Mouse (Mus musculus): Measurements from ENCODE around the gene 4933402J07Rik. TPM values are rescaled to one million over a fixed set of nuclear protein-coding genes. Genes with fewer than 3 reads are reported as not detected.

Gene 4933402J07Rik
- polyA plus RNA-seq, 1 experiment from 2014 or later = not detected

GRCm38 (mm10) chr8:87536615-87537329, 26.9 kb upstream of the 4933402J07Rik start:
- DNase-seq (ENCODE audit: low spot score) = peak; percentile 79
- WGBS = 10% methylated on average over 23 of the region's 23 CpGs
- peak; percentile 72 for ATAC-seq (replicated peaks; ENCODE audit: low FRiP score, low read depth)
- peak; percentile 87 for TF ChIP-seq CTCF (IDR thresholded peaks at IDR 0.05; ENCODE audit: low read depth)
- Histone ChIP-seq H3K9ac (ENCODE audit: low read depth, low read length) (no peak overlapping the region), H3K4me2 (ENCODE audit: low read length) (peak overlapping the region; percentile 1; the same call in 1 of the 2 replicates), H3K4me3 (replicated peaks; ENCODE audit: low read depth, low read length) (no peak overlapping the region), H3K9me3 (replicated peaks; ENCODE audit: low read length) (no peaks in the 10 kb centered on the region), H3K27me3 (ENCODE audit: insufficient read depth, low read length) (no peaks in the 10 kb centered on the region), H3K4me1 (replicated peaks; ENCODE audit: insufficient read depth, low read length) (no peaks in the 10 kb centered on the region), H3K27ac (no peak overlapping the region), H3K36me3 (ENCODE audit: insufficient read depth, low read length) (no peaks in the 10 kb centered on the region)

- Histone ChIP-seq H3K4me1 (replicated peaks; ENCODE audit: insufficient read depth, low read length) (no peaks in the 10 kb centered on the region), H3K27me3 (ENCODE audit: insufficient read depth, low read length) (no peaks in the 10 kb centered on the region), H3K9ac (ENCODE audit: low read depth, low read length) (no peak overlapping the region), H3K27ac (no peak overlapping the region), H3K9me3 (replicated peaks; ENCODE audit: low read length) (no peaks in the 10 kb centered on the region), H3K36me3 (ENCODE audit: insufficient read depth, low read length) (no peaks in the 10 kb centered on the region), H3K4me2 (ENCODE audit: low read length) (no peak overlapping the region), H3K4me3 (replicated peaks; ENCODE audit: low read depth, low read length) (no peak overlapping the region)
- DNase-seq (ENCODE audit: low spot score) (no peak), ATAC-seq (replicated peaks; ENCODE audit: low FRiP score, low read depth) (no peak)
- WGBS = 33% methylated on average over 15 of the region's 15 CpGs
- TF ChIP-seq CTCF (IDR thresholded peaks at IDR 0.05; ENCODE audit: low read depth) = no peak
These were observed 23.7 kb upstream of the 4933402J07Rik start for GRCm38 (mm10) chr8:87539829-87540394.

DNA sequence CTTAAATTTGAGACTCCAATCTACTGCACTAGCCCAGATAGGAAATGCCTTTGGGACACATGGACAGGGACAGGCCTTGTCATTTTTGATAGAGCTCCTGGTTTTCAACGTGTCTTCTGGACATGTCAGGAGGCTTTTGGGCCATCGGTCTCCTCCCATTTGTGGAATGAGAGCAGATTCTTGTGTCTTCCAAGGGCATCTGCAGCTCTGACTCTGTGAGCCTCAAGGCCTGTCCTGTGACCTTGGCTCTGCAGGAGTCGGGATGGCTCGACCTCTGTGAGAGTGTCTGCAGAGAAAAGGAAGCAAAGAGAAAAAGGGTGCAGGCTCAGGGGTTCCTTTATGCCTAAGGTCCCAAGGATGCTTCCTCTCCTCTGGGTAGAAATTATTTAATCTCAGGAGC, 13.8 kb upstream of the 4933402J07Rik start:
- no peak for TF ChIP-seq CTCF (IDR thresholded peaks at IDR 0.05; ENCODE audit: low read depth)

DNA sequence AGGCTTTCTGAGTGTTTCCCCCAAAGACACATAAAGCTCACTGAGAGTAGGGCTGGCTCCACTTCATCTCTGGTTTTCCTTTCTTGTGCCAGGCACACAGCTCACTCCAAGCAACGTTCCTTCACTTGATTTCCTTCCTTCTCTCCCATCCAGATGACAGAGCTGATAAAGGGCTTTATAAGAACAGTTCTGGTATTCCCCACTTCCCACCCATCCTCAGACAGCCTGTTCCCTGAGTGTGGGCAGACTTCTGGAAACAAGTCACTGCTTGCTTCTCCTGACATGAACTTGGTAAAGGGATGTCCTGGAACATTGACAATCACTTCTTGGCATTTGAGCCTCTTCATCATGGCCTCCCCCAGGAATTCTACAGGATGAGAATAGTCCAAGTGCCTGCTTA, 10.9 kb upstream of the 4933402J07Rik start:
- TF ChIP-seq CTCF (IDR thresholded peaks at IDR 0.05; ENCODE audit: low read depth) = no peak
- H3K9me3 ChIP-seq (replicated peaks; ENCODE audit: low read length) = no peaks in the 10 kb centered on the region
- H3K9ac ChIP-seq (ENCODE audit: low read depth, low read length) = no peak overlapping the region
- H3K27me3 ChIP-seq (ENCODE audit: insufficient read depth, low read length) = no peaks in the 10 kb centered on the region
- no peak overlapping the region for H3K27ac ChIP-seq
- 58% methylated on average over 1 of the region's 1 CpGs for WGBS
- no peak overlapping the region for H3K4me2 ChIP-seq (ENCODE audit: low read length)
- ATAC-seq (replicated peaks; ENCODE audit: low FRiP score, low read depth) (no peak), DNase-seq (ENCODE audit: low spot score) (no peak)
- no peak overlapping the region for H3K4me3 ChIP-seq (replicated peaks; ENCODE audit: low read depth, low read length)
- no peaks in the 10 kb centered on the region for H3K4me1 ChIP-seq (replicated peaks; ENCODE audit: insufficient read depth, low read length)
- no peaks in the 10 kb centered on the region for H3K36me3 ChIP-seq (ENCODE audit: insufficient read depth, low read length)

More for the DNA sequence above, 13.8 kb upstream of the 4933402J07Rik start:
- Histone ChIP-seq H3K4me2 (ENCODE audit: low read length) (no peak overlapping the region), H3K4me3 (replicated peaks; ENCODE audit: low read depth, low read length) (no peak overlapping the region), H3K9me3 (replicated peaks; ENCODE audit: low read length) (no peaks in the 10 kb centered on the region), H3K27ac (no peak overlapping the region), H3K4me1 (replicated peaks; ENCODE audit: insufficient read depth, low read length) (no peaks in the 10 kb centered on the region), H3K36me3 (ENCODE audit: insufficient read depth, low read length) (no peaks in the 10 kb centered on the region), H3K9ac (ENCODE audit: low read depth, low read length) (no peak overlapping the region), H3K27me3 (ENCODE audit: insufficient read depth, low read length) (no peaks in the 10 kb centered on the region)
- ATAC-seq (replicated peaks; ENCODE audit: low FRiP score, low read depth) (no peak), DNase-seq (ENCODE audit: low spot score) (no peak)
- 69% methylated on average over 4 of the region's 4 CpGs for WGBS

DNA sequence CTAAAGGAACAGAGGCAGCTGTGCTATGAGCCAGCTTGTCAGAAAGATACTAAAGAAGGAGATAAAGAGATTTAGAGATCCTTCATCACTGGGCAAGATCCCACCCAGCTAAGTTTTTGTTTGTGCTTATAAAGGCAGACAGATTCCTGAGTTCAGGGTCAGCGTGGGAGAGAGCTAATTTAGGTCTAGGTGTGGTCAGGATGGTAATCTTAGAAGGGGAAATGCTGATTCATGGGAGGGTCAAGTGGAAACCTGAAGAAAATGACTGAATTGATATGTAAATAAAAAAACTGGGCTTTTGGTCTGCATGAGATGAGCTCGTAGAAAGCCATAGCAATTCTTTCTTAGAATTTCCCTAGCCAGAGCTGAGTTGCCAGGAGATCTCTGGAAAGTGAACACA, 2.9 kb upstream of the 4933402J07Rik start:
- Histone ChIP-seq H3K27ac (no peak overlapping the region), H3K4me3 (replicated peaks; ENCODE audit: low read depth, low read length) (no peak overlapping the region), H3K27me3 (ENCODE audit: insufficient read depth, low read length) (no peaks in the 10 kb centered on the region), H3K36me3 (ENCODE audit: insufficient read depth, low read length) (no peaks in the 10 kb centered on the region), H3K9me3 (replicated peaks; ENCODE audit: low read length) (no peaks in the 10 kb centered on the region), H3K4me2 (ENCODE audit: low read length) (no peak overlapping the region), H3K4me1 (replicated peaks; ENCODE audit: insufficient read depth, low read length) (no peaks in the 10 kb centered on the region), H3K9ac (ENCODE audit: low read depth, low read length) (no peak overlapping the region)
- no peak for TF ChIP-seq CTCF (IDR thresholded peaks at IDR 0.05; ENCODE audit: low read depth)
- DNase-seq (ENCODE audit: low spot score) (no peak), ATAC-seq (replicated peaks; ENCODE audit: low FRiP score, low read depth) (no peak)
- 48% methylated on average over 2 of the region's 2 CpGs for WGBS

DNA sequence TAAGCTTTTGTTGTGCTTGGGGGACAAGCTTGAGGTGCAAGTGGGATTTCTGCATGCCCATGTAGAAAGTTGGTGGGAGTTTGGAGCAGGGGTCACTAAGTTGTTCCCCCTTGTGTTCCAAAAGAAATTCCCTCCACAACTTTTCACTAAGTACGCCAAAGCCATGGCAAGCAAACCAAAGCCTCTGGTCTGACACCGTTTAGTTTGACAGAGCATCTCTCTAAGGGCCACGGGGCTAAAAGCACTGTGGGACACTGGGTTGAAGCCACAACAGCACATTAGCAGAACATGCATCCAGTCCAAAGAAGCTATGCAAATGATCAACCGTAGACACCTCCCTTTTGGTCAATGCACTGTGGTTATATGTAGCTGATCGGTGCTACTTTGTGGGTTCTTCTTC, 5.5 kb downstream of the 4933402J07Rik start:
- ATAC-seq (replicated peaks; ENCODE audit: low FRiP score, low read depth) = no peak
- WGBS = 83% methylated on average over 5 of the region's 5 CpGs

More for the DNA sequence above, 5.5 kb downstream of the 4933402J07Rik start:
- H3K4me1 ChIP-seq (replicated peaks; ENCODE audit: insufficient read depth, low read length) = no peaks in the 10 kb centered on the region
- no peak overlapping the region for H3K9ac ChIP-seq (ENCODE audit: low read depth, low read length)
- H3K36me3 ChIP-seq (ENCODE audit: insufficient read depth, low read length) = no peaks in the 10 kb centered on the region
- no peak overlapping the region for H3K27ac ChIP-seq
- no peak overlapping the region for H3K4me3 ChIP-seq (replicated peaks; ENCODE audit: low read depth, low read length)
- H3K9me3 ChIP-seq (replicated peaks; ENCODE audit: low read length) = no peaks in the 10 kb centered on the region
- H3K4me2 ChIP-seq (ENCODE audit: low read length) = no peak overlapping the region
- no peak for TF ChIP-seq CTCF (IDR thresholded peaks at IDR 0.05; ENCODE audit: low read depth)
- no peak for DNase-seq (ENCODE audit: low spot score)
- no peaks in the 10 kb centered on the region for H3K27me3 ChIP-seq (ENCODE audit: insufficient read depth, low read length)

Data from kidney, postnatal 0 days (tissue).